Mouse (Mus musculus): Measurements from ENCODE around the gene Gm42957. TPM values are rescaled to one million over a fixed set of nuclear protein-coding genes. Genes with fewer than 3 reads are reported as not detected.

Gm42957 gene
- polyA plus RNA-seq, 1 experiment from 2014 or later: 0.04 TPM

GRCm38 (mm10) chr3:96674442-96674841 lies 39.2 kb downstream of the Gm42957 start:
- H3K36me3 ChIP-seq (ENCODE audit: control insufficient read depth, insufficient read depth, low read length): no peaks in the 10 kb centered on the region
- no peak overlapping the region for H3K4me3 ChIP-seq (ENCODE audit: low read depth, low read length)
- H3K9ac ChIP-seq (ENCODE audit: low read length): no peak overlapping the region
- no peaks in the 10 kb centered on the region for H3K9me3 ChIP-seq (ENCODE audit: control insufficient read depth, low read length)
- ATAC-seq (ENCODE audit: low FRiP score, low TSS enrichment): no peak
- H3K4me2 ChIP-seq (replicated peaks; ENCODE audit: low read depth): no peak overlapping the region
- no peaks in the 10 kb centered on the region for H3K27me3 ChIP-seq (ENCODE audit: control insufficient read depth, insufficient read depth, low read length)
- DNase-seq (ENCODE audit: low spot score): no peak
- H3K27ac ChIP-seq (replicated peaks): 0 out of 2 replicates have a peak overlapping the region, but pooled peaks have one; percentile 6
- TF ChIP-seq CTCF (IDR thresholded peaks at IDR 0.05; ENCODE audit: low read depth): no peak
- TF ChIP-seq EP300 (optimal IDR thresholded peaks at IDR 0.05): no peak
- H3K4me1 ChIP-seq (replicated peaks; ENCODE audit: control insufficient read depth, insufficient read depth): no peaks in the 10 kb centered on the region
- WGBS: 33% methylated on average over 8 of the region's 8 CpGs

GRCm38 (mm10) chr3:96675171-96675570 lies 39.9 kb downstream of the Gm42957 start:
- DNase-seq (ENCODE audit: low spot score) (no peak), ATAC-seq (ENCODE audit: low FRiP score, low TSS enrichment) (no peak)
- no peaks in the 10 kb centered on the region for H3K4me1 ChIP-seq (replicated peaks; ENCODE audit: control insufficient read depth, insufficient read depth)
- H3K36me3 ChIP-seq (ENCODE audit: control insufficient read depth, insufficient read depth, low read length): no peaks in the 10 kb centered on the region
- TF ChIP-seq CTCF (IDR thresholded peaks at IDR 0.05; ENCODE audit: low read depth) (no peak), EP300 (optimal IDR thresholded peaks at IDR 0.05) (no peak)
- H3K27ac ChIP-seq (replicated peaks): peak overlapping the region; percentile 77
- no peaks in the 10 kb centered on the region for H3K9me3 ChIP-seq (ENCODE audit: control insufficient read depth, low read length)
- no peak overlapping the region for H3K4me3 ChIP-seq (ENCODE audit: low read depth, low read length)
- H3K4me2 ChIP-seq (replicated peaks; ENCODE audit: low read depth): no peak overlapping the region
- H3K27me3 ChIP-seq (ENCODE audit: control insufficient read depth, insufficient read depth, low read length): no peaks in the 10 kb centered on the region
- H3K9ac ChIP-seq (ENCODE audit: low read length): no peak overlapping the region
- 67% methylated on average over 3 of the region's 3 CpGs for WGBS

GRCm38 (mm10) chr3:96675690-96676089 lies 40.4 kb downstream of the Gm42957 start:
- Histone ChIP-seq H3K36me3 (ENCODE audit: control insufficient read depth, insufficient read depth, low read length) (no peaks in the 10 kb centered on the region), H3K4me3 (ENCODE audit: low read depth, low read length) (no peak overlapping the region), H3K4me1 (replicated peaks; ENCODE audit: control insufficient read depth, insufficient read depth) (no peaks in the 10 kb centered on the region), H3K9ac (ENCODE audit: low read length) (no peak overlapping the region), H3K9me3 (ENCODE audit: control insufficient read depth, low read length) (no peaks in the 10 kb centered on the region), H3K27ac (replicated peaks) (peak overlapping the region; percentile 77), H3K4me2 (replicated peaks; ENCODE audit: low read depth) (no peak overlapping the region), H3K27me3 (ENCODE audit: control insufficient read depth, insufficient read depth, low read length) (no peaks in the 10 kb centered on the region)
- no peak for DNase-seq (ENCODE audit: low spot score)
- no peak for TF ChIP-seq CTCF (IDR thresholded peaks at IDR 0.05; ENCODE audit: low read depth)
- TF ChIP-seq EP300 (optimal IDR thresholded peaks at IDR 0.05): no peak
- 41% methylated on average over 3 of the region's 3 CpGs for WGBS
- no peak for ATAC-seq (ENCODE audit: low FRiP score, low TSS enrichment)

- H3K36me3 ChIP-seq (ENCODE audit: control insufficient read depth, insufficient read depth, low read length): no peaks in the 10 kb centered on the region
- no peaks in the 10 kb centered on the region for H3K9me3 ChIP-seq (ENCODE audit: control insufficient read depth, low read length)
- no peak for DNase-seq (ENCODE audit: low spot score)
- no peak overlapping the region for H3K4me3 ChIP-seq (ENCODE audit: low read depth, low read length)
- H3K4me1 ChIP-seq (replicated peaks; ENCODE audit: control insufficient read depth, insufficient read depth): no peaks in the 10 kb centered on the region
- no peaks in the 10 kb centered on the region for H3K27me3 ChIP-seq (ENCODE audit: control insufficient read depth, insufficient read depth, low read length)
- ATAC-seq (ENCODE audit: low FRiP score, low TSS enrichment): no peak
- peak overlapping the region; percentile 59 for H3K27ac ChIP-seq (replicated peaks)
- WGBS: 66% methylated on average over 7 of the region's 7 CpGs
- H3K4me2 ChIP-seq (replicated peaks; ENCODE audit: low read depth): no peak overlapping the region
- no peak for TF ChIP-seq EP300 (optimal IDR thresholded peaks at IDR 0.05)
- no peak for TF ChIP-seq CTCF (IDR thresholded peaks at IDR 0.05; ENCODE audit: low read depth)
- H3K9ac ChIP-seq (ENCODE audit: low read length): no peak overlapping the region
Measured at GRCm38 (mm10) chr3:96678456-96678855, 43.2 kb downstream of the Gm42957 start.

GRCm38 (mm10) chr3:96679159-96679674 lies 43.9 kb downstream of the Gm42957 start:
- H3K27ac ChIP-seq (replicated peaks): peak overlapping the region; percentile 59

GRCm38 (mm10) chr3:96680269-96680956 lies 45.1 kb downstream of the Gm42957 start:
- Histone ChIP-seq H3K36me3 (ENCODE audit: control insufficient read depth, insufficient read depth, low read length) (no peaks in the 10 kb centered on the region), H3K27me3 (ENCODE audit: control insufficient read depth, insufficient read depth, low read length) (no peaks in the 10 kb centered on the region), H3K27ac (replicated peaks) (peak overlapping the region; percentile 53; the same call in 1 of the 2 replicates), H3K4me3 (ENCODE audit: low read depth, low read length) (no peak overlapping the region), H3K9ac (ENCODE audit: low read length) (no peak overlapping the region), H3K4me1 (replicated peaks; ENCODE audit: control insufficient read depth, insufficient read depth) (0 out of 2 replicates have a peak, but pooled peaks cover 3% of the 10 kb centered on the region), H3K9me3 (ENCODE audit: control insufficient read depth, low read length) (no peaks in the 10 kb centered on the region), H3K4me2 (replicated peaks; ENCODE audit: low read depth) (no peak overlapping the region)
- WGBS: 40% methylated on average over 12 of the region's 12 CpGs
- TF ChIP-seq CTCF (IDR thresholded peaks at IDR 0.05; ENCODE audit: low read depth): no peak
- no peak for TF ChIP-seq EP300 (optimal IDR thresholded peaks at IDR 0.05)
- no peak for DNase-seq (ENCODE audit: low spot score)
- ATAC-seq (ENCODE audit: low FRiP score, low TSS enrichment): no peak

More at GRCm38 (mm10) chr3:96679159-96679674, 43.9 kb downstream of the Gm42957 start:
- ATAC-seq (ENCODE audit: low FRiP score, low TSS enrichment) (peak; percentile 88), DNase-seq (ENCODE audit: low spot score) (peak; percentile 63)
- Histone ChIP-seq H3K9ac (ENCODE audit: low read length) (no peak overlapping the region), H3K9me3 (ENCODE audit: control insufficient read depth, low read length) (no peaks in the 10 kb centered on the region), H3K4me3 (ENCODE audit: low read depth, low read length) (no peak overlapping the region), H3K4me2 (replicated peaks; ENCODE audit: low read depth) (no peak overlapping the region), H3K4me1 (replicated peaks; ENCODE audit: control insufficient read depth, insufficient read depth) (no peaks in the 10 kb centered on the region), H3K36me3 (ENCODE audit: control insufficient read depth, insufficient read depth, low read length) (no peaks in the 10 kb centered on the region), H3K27me3 (ENCODE audit: control insufficient read depth, insufficient read depth, low read length) (no peaks in the 10 kb centered on the region)
- TF ChIP-seq CTCF (IDR thresholded peaks at IDR 0.05; ENCODE audit: low read depth): no peak
- peak; percentile 95 for TF ChIP-seq EP300 (optimal IDR thresholded peaks at IDR 0.05)
- 16% methylated on average over 5 of the region's 5 CpGs for WGBS

All from stomach, postnatal 0 days (tissue).